Mouse (Mus musculus): ENCODE results near the gene Clmp. TPM values are rescaled to one million over a fixed set of nuclear protein-coding genes. Genes with fewer than 3 reads are reported as not detected.

Gene Clmp
- polyA plus RNA-seq, 1 experiment, result 11.8 TPM

DNA sequence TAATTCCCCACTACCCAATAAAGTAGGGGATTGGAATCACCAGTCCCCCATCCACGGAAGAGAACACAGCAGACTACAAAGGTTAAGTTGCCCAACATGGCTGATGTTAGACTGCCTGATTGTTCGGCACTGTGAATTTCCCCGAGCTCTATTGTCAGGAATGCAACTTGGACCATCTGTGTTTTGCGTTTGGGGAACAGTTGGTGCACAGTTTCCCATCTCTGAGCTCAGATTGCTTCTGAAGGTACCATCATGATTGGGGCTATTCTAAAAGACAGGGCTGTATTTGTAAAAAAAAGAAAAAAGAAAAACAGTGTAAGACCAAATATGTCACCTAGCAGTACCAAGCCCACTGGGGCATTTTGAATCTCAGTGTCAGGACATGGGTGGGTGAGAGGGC, 141.6 kb downstream of the Clmp start:
- H3K4me3 ChIP-seq (replicated peaks; ENCODE audit: extremely low read depth, low read depth, low read length), result no peak overlapping the region
- no peak for TF ChIP-seq CTCF (IDR thresholded peaks at IDR 0.05; ENCODE audit: insufficient read depth, low read length)
- no peak for TF ChIP-seq POLR2A (IDR thresholded peaks at IDR 0.05; ENCODE audit: borderline replicate concordance, extremely low read depth, low read depth, low read length)
- no peak for DNase-seq
- H3K4me1 ChIP-seq (ENCODE audit: control insufficient read depth, insufficient read depth, low read length), result no peaks in the 10 kb centered on the region
- 84% methylated on average over 4 of the region's 4 CpGs for WGBS

DNA sequence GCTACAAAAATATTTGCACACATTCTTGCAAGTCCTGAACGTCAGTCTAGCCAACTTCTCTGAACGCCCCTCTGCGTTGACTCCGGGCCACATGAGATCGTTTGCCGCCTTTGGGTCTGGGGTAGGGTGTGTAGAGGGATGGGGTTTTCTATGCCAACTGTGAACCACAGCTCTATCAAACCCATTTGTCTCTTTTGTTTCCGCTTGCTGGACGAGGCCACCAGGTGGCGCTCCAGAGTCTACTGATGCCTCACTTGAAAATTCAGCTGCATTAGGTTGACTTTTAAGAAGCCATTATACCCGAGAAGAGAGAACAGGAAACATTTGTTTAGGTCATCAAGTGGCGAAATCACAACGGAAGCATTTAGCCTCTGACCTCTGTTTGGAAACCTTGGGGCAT, 148.8 kb downstream of the Clmp start:
- peak; percentile 89 for TF ChIP-seq CTCF (IDR thresholded peaks at IDR 0.05; ENCODE audit: insufficient read depth, low read length)
- TF ChIP-seq POLR2A (IDR thresholded peaks at IDR 0.05; ENCODE audit: borderline replicate concordance, extremely low read depth, low read depth, low read length), result no peak
- Histone ChIP-seq H3K4me3 (replicated peaks; ENCODE audit: extremely low read depth, low read depth, low read length) (no peak overlapping the region), H3K4me1 (ENCODE audit: control insufficient read depth, insufficient read depth, low read length) (no peaks in the 10 kb centered on the region)
- peak; percentile 63 for DNase-seq
- 3% methylated on average over 12 of the region's 12 CpGs for WGBS

Other genes starting within 250 kb of the Clmp start
- gene Gramd1b, start 154.6 kb upstream of the Clmp start, polyA plus RNA-seq (2012; rRNA removed), result 14.9 and 19.0 TPM in 2 replicates
- gene Gm21915, start 15.3 kb upstream of the Clmp start, polyA plus RNA-seq (2012; rRNA removed), result not detected in 2 replicates
- gene Hspa8, start 115.0 kb downstream of the Clmp start, polyA plus RNA-seq (2012; rRNA removed), result 1,079 and 1,193 TPM in 2 replicates
- 0.04 and 0.05 TPM in 2 replicates for gene Bsx, start 188.2 kb downstream of the Clmp start, polyA plus RNA-seq (2012; rRNA removed)